Mouse (Mus musculus) left cerebral cortex, adult 6 months (tissue): ENCODE measurements around the gene Gm9922. TPM values are rescaled to one million over a fixed set of nuclear protein-coding genes. Genes with fewer than 3 reads are reported as not detected.

Experiments
- long read RNA-seq, 2 experiments: library from polyadenylated mRNA; unstranded; transcript quantifications; one replicate each; pipeline ENCODE4 v2.0.0; 2019 to 2020
- polyA plus RNA-seq: library from polyadenylated mRNA; unstranded; fragments of <200 nt; fragmentation: Nextera tagmentation; gene quantifications from 2 replicates; pipeline ENCODE4 v1.2.3, GENCODE M21; 2021

Gene Gm9922
- 0.46 and 0.77 TPM in 2 replicates for polyA plus RNA-seq
- long read RNA-seq, experiment 1 = 0 reads
- long read RNA-seq, experiment 2 = 0 reads

DNA sequence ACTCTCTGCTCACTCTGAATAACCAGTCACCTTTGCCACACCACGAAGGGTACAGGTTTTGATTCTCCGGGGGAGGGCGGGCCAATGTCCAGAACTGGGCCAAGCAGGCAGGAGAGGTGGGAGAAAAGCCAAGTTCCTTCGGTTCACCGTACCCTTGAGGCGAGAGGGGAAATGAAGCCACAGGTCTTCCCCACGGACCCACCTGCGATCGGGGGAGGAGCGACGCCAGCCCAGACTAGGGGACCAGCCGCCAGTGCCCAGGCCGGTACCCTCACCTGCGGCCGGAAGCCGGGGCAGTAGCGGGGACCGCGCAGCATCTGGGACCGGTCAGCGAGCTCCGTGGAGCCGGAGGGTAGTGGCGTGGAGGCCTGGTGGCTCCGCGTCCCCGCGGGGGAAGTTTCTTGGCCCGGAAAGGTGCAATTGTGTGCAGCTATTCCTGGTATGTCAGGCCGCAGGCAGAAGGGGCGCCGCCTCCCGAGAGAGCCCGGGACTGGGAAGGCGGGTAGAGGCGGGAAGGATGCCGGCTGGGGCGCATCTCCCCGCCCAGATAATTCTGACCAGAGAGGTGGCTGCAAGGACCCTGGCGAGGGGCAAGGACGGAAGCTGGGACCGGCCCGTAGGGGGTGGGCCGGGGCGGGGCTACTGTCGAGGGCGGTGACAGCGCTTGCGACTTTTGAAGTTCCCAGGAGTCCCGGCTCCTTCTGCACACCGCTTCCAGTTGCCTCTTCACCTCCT, at the start of gene Gm9922, which contains the start of gene Lmo7:
TSS of gene Gm9922 (minus strand) at position 578 of the 735 bp plus-strand sequence.
TSS of gene Lmo7 (plus strand) at position 721 of the 735 bp plus-strand sequence.

Other genes starting within 250 kb of the Gm9922 start
- 2.4 and 2.9 TPM in 2 replicates for gene Tbc1d4, start 120.6 kb downstream of the Gm9922 start, polyA plus RNA-seq
- 124 and 156 TPM in 2 replicates for gene Commd6, start 89.1 kb downstream of the Gm9922 start, polyA plus RNA-seq
- 170 and 182 TPM in 2 replicates for gene Uchl3, start 75.8 kb downstream of the Gm9922 start, polyA plus RNA-seq
- gene Lmo7, start 143 bp upstream of the Gm9922 start, polyA plus RNA-seq = 11.9 and 17.2 TPM in 2 replicates